In genomic region chr2:29493396-29494031, GRCm38 (mm10) we compare ENCODE assay signal across 9 mouse cellular contexts.
DNase-seq lines count a peak whose midpoint lies in the region; ATAC-seq lines count a peak whose summit lies in the region.
"Had no signal": no experiment of that assay in that cellular context is flagged by ENCODE, and none has a peak within 500 bp of the region (broad histone marks: within the 10 kb centered on the region; RNA-seq: fewer than 3 reads in every experiment).

No protein-coding gene starts in this region.

- H3K4me2 ChIP-seq in neural tube, embryonic 11.5 days (ENCODE audit: low read depth), result no peak overlapping the region
- H3K4me2 ChIP-seq in neural tube, embryonic 15.5 days, result no peak overlapping the region

- peaks cover 9% of the 10 kb centered on the region; the same call in 1 of the 2 replicates for H3K4me1 ChIP-seq in neural tube, embryonic 11.5 days (ENCODE audit: control insufficient read depth, insufficient read depth, low read length)
- peaks cover 44% of the 10 kb centered on the region for H3K4me1 ChIP-seq in neural tube, embryonic 15.5 days

- peak overlapping the region; percentile 22; the same call in 1 of the 2 replicates for H3K9ac ChIP-seq in neural tube, embryonic 11.5 days (ENCODE audit: low read length)
- 0 out of 2 replicates have a peak overlapping the region, but pooled peaks have one; percentile 6 for H3K9ac ChIP-seq in neural tube, embryonic 15.5 days (replicated peaks)

- DNase-seq in neural tube, embryonic 11.5 days (ENCODE audit: low spot score), result no peak
- DNase-seq in neural tube, embryonic 10.5 days (ENCODE audit: extremely low spot score, low spot score), result no peak
- peak; percentile 54 to 66 for DNase-seq in heart, adult 18-20 months
- DNase-seq in kidney, adult 18-20 months, result peak; percentile 31
- no peak for DNase-seq in left cerebral cortex, adult 11 months (ENCODE audit: low spot score)
- no peak for DNase-seq in layer of hippocampus, postnatal 36 days
- DNase-seq in thymus, postnatal 25 days, result no peak
- DNase-seq: lung, adult 2 months had no signal

- ATAC-seq in neural tube, embryonic 11.5 days (ENCODE audit: insufficient read depth, low FRiP score, low TSS enrichment), result no peak
- peak; percentile 52 for ATAC-seq in neural tube, embryonic 15.5 days (ENCODE audit: low FRiP score)

- H3K27me3 ChIP-seq in neural tube, embryonic 11.5 days (ENCODE audit: control insufficient read depth, insufficient read depth, low read length), result no peaks in the 10 kb centered on the region
- no peaks in the 10 kb centered on the region for H3K27me3 ChIP-seq in neural tube, embryonic 15.5 days (replicated peaks)

- WGBS in neural tube, embryonic 11.5 days, result 31% methylated on average over 9 of the region's 9 CpGs
- WGBS in neural tube, embryonic 15.5 days, result 29% methylated on average over 9 of the region's 9 CpGs

- no peak overlapping the region for H3K4me3 ChIP-seq in neural tube, embryonic 11.5 days (ENCODE audit: low read depth, low read length)
- H3K4me3 ChIP-seq in neural tube, embryonic 15.5 days (replicated peaks), result no peak overlapping the region

- no peaks in the 10 kb centered on the region for H3K36me3 ChIP-seq in neural tube, embryonic 11.5 days (ENCODE audit: control insufficient read depth, insufficient read depth, low read length)
- H3K36me3 ChIP-seq in neural tube, embryonic 15.5 days, result no peaks in the 10 kb centered on the region

- H3K9me3 ChIP-seq in neural tube, embryonic 11.5 days (ENCODE audit: control insufficient read depth, low read length), result no peaks in the 10 kb centered on the region
- no peaks in the 10 kb centered on the region for H3K9me3 ChIP-seq in neural tube, embryonic 15.5 days (replicated peaks)

- H3K27ac ChIP-seq in neural tube, embryonic 11.5 days (ENCODE audit: low read depth, low read length), result no peak overlapping the region
- peak overlapping the region; percentile 54 for H3K27ac ChIP-seq in neural tube, embryonic 15.5 days (replicated peaks)

Comparison
In these comparisons a context has a peak if more than half of its experiments do, and no peak if none do; other contexts are left out.
1. DNase-seq: peak in heart, adult 18-20 months (2 of 2) and kidney, adult 18-20 months (single experiment); none in neural tube, embryonic 11.5 days (single experiment), neural tube, embryonic 10.5 days (single experiment), left cerebral cortex, adult 11 months (single experiment), layer of hippocampus, postnatal 36 days (0 of 2) and thymus, postnatal 25 days (single experiment).